In the genomic region with DNA sequence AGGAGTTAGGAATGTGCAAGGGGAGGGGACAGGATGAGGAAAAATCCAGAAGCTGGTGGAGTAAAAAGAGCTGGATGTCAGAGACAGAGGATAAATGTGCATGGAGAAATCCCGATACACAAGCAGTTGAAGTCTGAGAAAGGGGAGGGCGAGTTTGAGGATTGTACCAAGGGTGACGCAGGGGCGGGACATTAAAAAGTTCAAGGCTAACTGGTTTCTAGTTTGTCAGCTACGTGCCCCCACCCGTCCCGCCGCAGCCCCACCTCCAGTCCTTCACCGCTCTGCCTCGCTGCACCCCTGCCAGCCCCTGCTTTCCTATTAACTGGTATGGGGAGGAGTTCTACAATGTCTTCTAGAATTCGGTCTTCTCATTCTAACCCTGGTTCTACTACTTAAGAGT, we compare ENCODE assay signal across 8 mouse cellular contexts. TPM values are rescaled to one million over a fixed set of nuclear protein-coding genes. Genes with fewer than 3 reads are reported as not detected.
A peak's percentile ranks its signal among the peaks of the same experiment; 100 is the strongest.
DNase-seq lines count a peak whose midpoint lies in the region; ATAC-seq and TF ChIP-seq lines count a peak whose summit lies in the region.

No protein-coding gene starts in this region.

- 3% methylated on average over 11 of the region's 11 CpGs for WGBS in kidney, adult 2 months
- 1% methylated on average over 11 of the region's 11 CpGs for WGBS in lung, embryonic 16.5 days
- 1% methylated on average over 11 of the region's 11 CpGs for WGBS in stomach, embryonic 16.5 days

- peak overlapping the region; percentile 82 for H3K9ac ChIP-seq in lung, embryonic 16.5 days (ENCODE audit: low read length)
- peak overlapping the region; percentile 76 for H3K9ac ChIP-seq in stomach, embryonic 16.5 days (ENCODE audit: low read length)

- peak overlapping the region; percentile 98 for H3K4me3 ChIP-seq in E14TG2a.4 (replicated peaks; ENCODE audit: low read length)
- H3K4me3 ChIP-seq in embryonic fibroblast, embryonic 13.5 days (ENCODE audit: insufficient read depth, low read length) = peak overlapping the region; percentile 94
- peak overlapping the region; percentile 71 for H3K4me3 ChIP-seq in kidney, adult 2 months (ENCODE audit: insufficient read depth, low read depth, low read length)
- H3K4me3 ChIP-seq in lung, embryonic 16.5 days (ENCODE audit: low read length) = peak overlapping the region; percentile 92
- H3K4me3 ChIP-seq in stomach, embryonic 16.5 days (replicated peaks; ENCODE audit: low read length) = peak overlapping the region; percentile 73

- H3K27ac ChIP-seq in embryonic fibroblast, embryonic 13.5 days (ENCODE audit: insufficient read depth, low read length) = no peak overlapping the region
- H3K27ac ChIP-seq in kidney, adult 2 months (ENCODE audit: insufficient read depth, low read depth, low read length) = peak overlapping the region; percentile 79
- H3K27ac ChIP-seq in lung, embryonic 16.5 days (ENCODE audit: low read length) = peak overlapping the region; percentile 73
- H3K27ac ChIP-seq in stomach, embryonic 16.5 days (ENCODE audit: low read length) = peak overlapping the region; percentile 85

- peaks cover 56% of the 10 kb centered on the region for H3K4me1 ChIP-seq in E14TG2a.4 (replicated peaks; ENCODE audit: low read depth, low read length)
- H3K4me1 ChIP-seq in embryonic fibroblast, embryonic 13.5 days (ENCODE audit: control insufficient read depth, insufficient read depth, low read length) = peaks cover 4% of the 10 kb centered on the region; the same call in 1 of the 2 replicates
- H3K4me1 ChIP-seq in kidney, adult 2 months (ENCODE audit: control insufficient read depth, insufficient read depth, low read length) = peaks cover 5% of the 10 kb centered on the region
- H3K4me1 ChIP-seq in lung, embryonic 16.5 days (replicated peaks; ENCODE audit: control insufficient read depth, insufficient read depth, low read length) = peaks cover 6% of the 10 kb centered on the region; the same call in 1 of the 2 replicates
- peaks cover 6% of the 10 kb centered on the region for H3K4me1 ChIP-seq in stomach, embryonic 16.5 days (ENCODE audit: control insufficient read depth, insufficient read depth, low read length)

- H3K36me3 ChIP-seq in E14TG2a.4 (ENCODE audit: insufficient read depth, low read length) = peaks cover 41% of the 10 kb centered on the region
- H3K36me3 ChIP-seq in kidney, adult 2 months (ENCODE audit: control insufficient read depth, insufficient read depth, low read length) = peaks cover 5% of the 10 kb centered on the region; the same call in 1 of the 2 replicates
- peaks cover 21% of the 10 kb centered on the region for H3K36me3 ChIP-seq in lung, embryonic 16.5 days (ENCODE audit: control insufficient read depth, insufficient read depth, low read length)
- H3K36me3 ChIP-seq in stomach, embryonic 16.5 days (ENCODE audit: control insufficient read depth, insufficient read depth, low read length) = peaks cover 17% of the 10 kb centered on the region

- H3K4me2 ChIP-seq in lung, embryonic 16.5 days (ENCODE audit: low read depth, low read length) = peak overlapping the region; percentile 92
- peak overlapping the region; percentile 84 for H3K4me2 ChIP-seq in stomach, embryonic 16.5 days (ENCODE audit: low read depth, low read length)

- TF ChIP-seq POLR2A in embryonic fibroblast, embryonic 13.5 days (IDR thresholded peaks at IDR 0.05; ENCODE audit: low read depth, low read length) = no peak
- TF ChIP-seq POLR2A in kidney, adult 2 months (IDR thresholded peaks at IDR 0.05; ENCODE audit: low read depth, low read length) = no peak

- H3K27me3 ChIP-seq in E14TG2a.4 (ENCODE audit: insufficient read depth, low read length) = no peaks in the 10 kb centered on the region
- no peaks in the 10 kb centered on the region for H3K27me3 ChIP-seq in kidney, adult 2 months (replicated peaks; ENCODE audit: control insufficient read depth, insufficient read depth, low read length)
- no peaks in the 10 kb centered on the region for H3K27me3 ChIP-seq in lung, embryonic 16.5 days (ENCODE audit: control insufficient read depth, insufficient read depth, low read depth, low read length)
- H3K27me3 ChIP-seq in stomach, embryonic 16.5 days (ENCODE audit: control insufficient read depth, insufficient read depth, low read length) = no peaks in the 10 kb centered on the region

- ATAC-seq in lung, embryonic 16.5 days (ENCODE audit: low read depth) = no peak; the same call in 1 of the 2 replicates
- ATAC-seq in stomach, embryonic 16.5 days (ENCODE audit: insufficient read depth, low FRiP score) = peak; percentile 31; the same call in 1 of the 2 replicates

- DNase-seq in 416B (ENCODE audit: low read depth) = peak; percentile 85
- peak; percentile 82 for DNase-seq in kidney, adult 2 months
- no peak for DNase-seq in right cerebral cortex, adult 2 months (ENCODE audit: low spot score in 2 of 2)
- DNase-seq in left cerebral cortex, adult 8-10 months (ENCODE audit: low spot score in 2 of 2) = no peak

- TF ChIP-seq CTCF in E14TG2a.4 (conservative IDR thresholded peaks at IDR 0.05; ENCODE audit: low read length) = no peak
- no peak for TF ChIP-seq CTCF in embryonic fibroblast, embryonic 13.5 days (IDR thresholded peaks at IDR 0.05; ENCODE audit: borderline replicate concordance, insufficient read depth, low read length)
- TF ChIP-seq CTCF in kidney, adult 2 months (conservative IDR thresholded peaks at IDR 0.05; ENCODE audit: insufficient read depth, insufficient read length, low read depth, low read length) = no peak

- no peaks in the 10 kb centered on the region for H3K9me3 ChIP-seq in E14TG2a.4 (ENCODE audit: low read length)
- H3K9me3 ChIP-seq in lung, embryonic 16.5 days (ENCODE audit: control insufficient read depth, low read length) = no peaks in the 10 kb centered on the region
- H3K9me3 ChIP-seq in stomach, embryonic 16.5 days (replicated peaks; ENCODE audit: control insufficient read depth, low read length) = no peaks in the 10 kb centered on the region

RNA-seq across cellular contexts. Expression of gene Phb, which starts 0.4 kb away (rescaled TPM):
- 157 and 180 TPM in 2 replicates for polyA plus RNA-seq in embryonic fibroblast, embryonic 13.5 days (2011; ENCODE audit: insufficient read length, low read depth, missing spikeins)
- 258 and 296 TPM in 2 replicates for polyA plus RNA-seq in kidney, adult 2 months (2012; rRNA removed)
- 167 and 190 TPM in 2 replicates for polyA plus RNA-seq in lung, embryonic 16.5 days (2015; fragmentation: Nextera tagmentation; extraction: Ambion mirVana)
- 209 and 221 TPM in 2 replicates for polyA plus RNA-seq in stomach, embryonic 16.5 days (2015; fragmentation: Nextera tagmentation; extraction: Ambion mirVana)
- total RNA-seq in left cerebral cortex, adult 8-10 months (2022) = 100 to 1,000 TPM in 2 of 4 experiments, 10 to 100 TPM in 2; 83.8 to 107 (median 94.7) TPM

RNA-seq across cellular contexts. Expression of gene Zfp652, which starts 45.3 kb away (rescaled TPM):
- 18.9 and 27.3 TPM in 2 replicates for polyA plus RNA-seq in embryonic fibroblast, embryonic 13.5 days (2011; ENCODE audit: insufficient read length, low read depth, missing spikeins)
- 10.9 and 11.4 TPM in 2 replicates for polyA plus RNA-seq in kidney, adult 2 months (2012; rRNA removed)
- polyA plus RNA-seq in lung, embryonic 16.5 days (2015; fragmentation: Nextera tagmentation; extraction: Ambion mirVana) = 21.7 and 23.2 TPM in 2 replicates
- polyA plus RNA-seq in stomach, embryonic 16.5 days (2015; fragmentation: Nextera tagmentation; extraction: Ambion mirVana) = 20.8 and 22.4 TPM in 2 replicates
- total RNA-seq in left cerebral cortex, adult 8-10 months (2022) = 10 to 100 TPM; 42.2 to 44.9 (median 43.6) TPM

RNA-seq across cellular contexts. Expression of gene B130006D01Rik, which starts 56.2 kb away (rescaled TPM):
- 0.89 and 0.93 TPM in 2 replicates for polyA plus RNA-seq in embryonic fibroblast, embryonic 13.5 days (2011; ENCODE audit: insufficient read length, low read depth, missing spikeins)
- polyA plus RNA-seq in kidney, adult 2 months (2012; rRNA removed) = 0.03 and 0.07 TPM in 2 replicates
- polyA plus RNA-seq in lung, embryonic 16.5 days (2015; fragmentation: Nextera tagmentation; extraction: Ambion mirVana) = 1.1 and 1.4 TPM in 2 replicates
- polyA plus RNA-seq in stomach, embryonic 16.5 days (2015; fragmentation: Nextera tagmentation; extraction: Ambion mirVana) = 1.1 and 1.3 TPM in 2 replicates
- total RNA-seq in left cerebral cortex, adult 8-10 months (2022) = 1 to 10 TPM; 1.2 to 1.4 (median 1.3) TPM

Comparison
In these comparisons a context has a peak if more than half of its experiments do, and no peak if none do; other contexts are left out.
1. DNase-seq: peak in 416B (single experiment) and kidney, adult 2 months (single experiment); none in right cerebral cortex, adult 2 months (0 of 2) and left cerebral cortex, adult 8-10 months (0 of 2).
2. Peak in every context shown above with its lines, with median percentiles within 50 percentile points of each other: H3K4me3 ChIP-seq.